Mouse (Mus musculus) CH12.LX (cell line): ENCODE measurements around the gene Sertad4. TPM values are rescaled to one million over a fixed set of nuclear protein-coding genes. Genes with fewer than 3 reads are reported as not detected.
A peak's percentile ranks its signal among the peaks of the same experiment; 100 is the strongest.

Source experiments
- DNase-seq: peaks from one replicate; pipeline ENCODE4 v3.0.0-alpha.2; 2013; ENCODE audit errors: extremely low read depth
- H3K27ac ChIP-seq: 2 replicates; pipeline ENCODE4 v1.5.1; 2012; ENCODE audit warnings: low read depth, mild to moderate bottlenecking, control low read depth, moderate library complexity; ENCODE audit not compliant: insufficient read depth
- H3K27me3 ChIP-seq: replicated peaks from 2 replicates; pipeline ENCODE3; 2012; ENCODE audit warnings: inconsistent platforms
- H3K36me3 ChIP-seq, 2 experiments: replicated peaks in 1 of 2; 2 replicates each; pipeline versions ENCODE3 to v1.6.1; 2012; ENCODE audit warnings: inconsistent platforms in 1 of 2, low read length in 1 of 2, mild to moderate bottlenecking in 1 of 2, mixed read lengths in 1 of 2, moderate library complexity in 1 of 2; ENCODE audit not compliant: control insufficient read depth in 1 of 2, insufficient read depth in 1 of 2
- H3K4me1 ChIP-seq, 2 experiments: 2 replicates each; pipeline ENCODE4 v1.6.1; 2012; ENCODE audit warnings: inconsistent platforms in 1 of 2, moderate library complexity in 1 of 2; ENCODE audit not compliant: insufficient read depth in 2 of 2, control insufficient read depth in 1 of 2
- H3K4me2 ChIP-seq: 2 replicates; pipeline ENCODE4 v1.6.1; 2012; ENCODE audit warnings: low read depth, mild to moderate bottlenecking, control low read depth; ENCODE audit not compliant: poor library complexity, insufficient read depth, severe bottlenecking
- H3K4me3 ChIP-seq, 3 experiments: fragments of 150-350 bp in 1 of 3; sonication (generic) in 1 of 3; replicated peaks in 1 of 3; 2 replicates each; pipeline versions ENCODE3 to v1.5.1; 2011 to 2012; ENCODE audit warnings: low read depth in 2 of 3, low read length in 2 of 3, mild to moderate bottlenecking in 2 of 3, moderate library complexity in 2 of 3, control low read depth in 1 of 3, improper control_type of control experiment in 1 of 3, inconsistent platforms in 1 of 3, mixed read lengths in 1 of 3; ENCODE audit not compliant: poor library complexity in 1 of 3
- H3K79me2 ChIP-seq: replicated peaks from 2 replicates; pipeline ENCODE4 v1.6.1; 2012; ENCODE audit warnings: mild to moderate bottlenecking, moderate library complexity; ENCODE audit not compliant: control insufficient read depth, poor library complexity, insufficient read depth, severe bottlenecking; ENCODE audit errors: extremely low read depth
- H3K9ac ChIP-seq: 2 replicates; pipeline ENCODE4 v1.6.1; 2012; ENCODE audit warnings: low read depth, mild to moderate bottlenecking, control low read depth, moderate library complexity; ENCODE audit not compliant: insufficient read depth
- H3K9me3 ChIP-seq: replicated peaks from 2 replicates; pipeline ENCODE3; 2012; ENCODE audit warnings: low read length, inconsistent platforms, mixed read lengths
- CTCF ChIP-seq, 2 experiments: IDR thresholded peaks in 1 of 2; conservative IDR thresholded peaks in 1 of 2; 2 replicates each; pipeline ENCODE4 v1.5.1; 2011 to 2012; ENCODE audit warnings: low read depth in 2 of 2, low read length in 2 of 2, improper control_type of control experiment in 1 of 2, inconsistent platforms in 1 of 2, mild to moderate bottlenecking in 1 of 2, moderate library complexity in 1 of 2
- EP300 ChIP-seq: IDR thresholded peaks from 2 replicates; pipeline ENCODE4 v1.6.1; 2011; ENCODE audit warnings: low read length, improper control_type of control experiment
- RAD21 ChIP-seq: IDR thresholded peaks from 2 replicates; pipeline ENCODE4 v1.6.1; 2011; ENCODE audit warnings: low read depth, mild to moderate bottlenecking, low read length, improper control_type of control experiment, moderate library complexity
- RCOR1 ChIP-seq: conservative IDR thresholded peaks from 2 replicates; pipeline ENCODE4 v1.6.1; 2012; ENCODE audit warnings: low read depth, mild to moderate bottlenecking, inconsistent platforms, low read length, improper control_type of control experiment
- SIN3A ChIP-seq: IDR thresholded peaks from 2 replicates; pipeline ENCODE4 v1.6.1; 2012; ENCODE audit warnings: low read length, improper control_type of control experiment, inconsistent platforms
- TBP ChIP-seq: conservative IDR thresholded peaks from 2 replicates; pipeline ENCODE4 v1.6.1; 2011; ENCODE audit warnings: low read depth, low read length, improper control_type of control experiment
- UBTF ChIP-seq: IDR thresholded peaks from 2 replicates; pipeline ENCODE4 v1.6.1; 2012; ENCODE audit warnings: low read depth, mild to moderate bottlenecking, inconsistent platforms, low read length, improper control_type of control experiment, moderate library complexity
- dilution Hi-C: fragments of 300-500 bp; cut with MboI; formaldehyde crosslinking; loops from 2 replicates; pipeline ENCODE4 v1.14.3; 2020; ENCODE audit warnings: low sequenced_read_pairs; ENCODE audit not compliant: extremely low pct_unique_long_range_greater_than_20kb, extremely low pct_ligation_motif_present
- in situ Hi-C: fragments of 300-500 bp; cut with MboI; formaldehyde crosslinking; loops from 3 replicates; pipeline ENCODE4 v1.14.3; 2019; ENCODE audit warnings: low sequenced_read_pairs, low pct_ligation_motif_present, low pct_unique_long_range_greater_than_20kb, mixed read lengths
- polyA plus RNA-seq: library from polyadenylated mRNA; unstranded; fragments of >175 nt; gene quantifications from 2 replicates; pipeline ENCODE4 v1.2.1, GENCODE M21; 2012; ENCODE audit warnings: low read depth; ENCODE audit not compliant: insufficient read length
- total RNA-seq, 2 experiments: library from RNA; depleted of rRNA; stranded (reverse); fragments of 300-350 nt in 1 of 2; fragments of >200 nt in 1 of 2; gene quantifications; 2 replicates each; pipeline ENCODE4 v1.2.3; 2012 to 2014

Sertad4 gene
- total and polyA plus RNA-seq, 3 experiments: 0.74 TPM; not detected in 2

DNA sequence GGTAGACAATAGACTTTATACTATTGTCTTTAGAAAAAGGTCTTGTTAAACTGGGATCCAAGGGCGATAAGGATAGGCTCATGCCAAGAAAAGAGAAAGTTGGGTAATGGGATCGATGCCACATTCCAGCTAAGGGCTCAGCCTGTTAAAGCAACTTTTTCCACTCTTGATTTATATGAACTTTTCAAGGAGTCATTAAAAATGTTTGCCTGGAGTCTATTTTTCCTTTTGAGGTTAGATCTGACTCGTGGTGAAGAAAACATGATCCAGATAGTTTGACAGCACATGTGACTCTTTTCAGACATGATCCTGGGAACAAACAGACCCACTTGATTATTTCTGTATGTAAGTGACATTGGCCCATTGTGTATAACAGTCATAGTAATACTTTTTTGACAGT lies 35.2 kb upstream of the Sertad4 start:
- in situ Hi-C loops: no loop called here
- Histone ChIP-seq H3K36me3 (no peaks in the 10 kb centered on the region), H3K4me2 (no peak overlapping the region), H3K79me2 (no peaks in the 10 kb centered on the region), H3K9me3 (no peaks in the 10 kb centered on the region), H3K4me1 (no peaks in the 10 kb centered on the region), H3K4me3 (no peak overlapping the region), H3K27ac (no peak overlapping the region), H3K9ac (no peak overlapping the region), H3K27me3 (no peaks in the 10 kb centered on the region)
- TF ChIP-seq SIN3A (no peak), RAD21 (no peak), UBTF (no peak), RCOR1 (no peak)
- dilution Hi-C loops: no loop called here
- no peak for DNase-seq

DNA sequence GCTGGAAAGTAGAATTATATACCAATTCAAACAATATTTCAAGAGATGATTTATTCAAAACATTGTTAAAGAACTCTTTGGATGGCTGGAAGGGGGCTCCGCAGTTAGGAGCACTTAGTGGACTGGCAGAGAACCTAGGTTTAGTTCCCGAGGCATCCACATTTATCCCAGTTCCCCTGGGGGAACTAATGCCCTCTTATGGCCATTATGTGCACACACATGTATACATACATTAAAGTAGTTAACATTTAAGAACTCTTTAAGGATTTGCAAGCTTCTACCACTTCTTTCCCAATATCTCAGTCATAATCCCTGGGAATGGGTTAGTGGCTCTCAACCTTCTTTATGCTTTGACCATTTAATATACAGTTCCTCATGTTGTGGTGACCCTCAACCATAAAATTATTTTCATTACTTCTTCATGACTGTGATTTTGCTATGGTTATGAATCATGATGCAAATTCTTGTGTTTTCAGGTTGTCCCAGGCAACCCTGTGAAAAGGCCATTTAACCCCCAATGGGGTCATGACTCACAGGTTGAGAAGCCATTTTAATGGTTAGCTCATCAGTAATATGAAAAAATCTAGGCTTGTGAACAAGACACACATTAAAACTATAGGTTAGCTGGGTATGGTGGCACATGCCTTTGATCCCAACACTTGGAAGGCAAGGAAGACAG lies 27.2 kb upstream of the Sertad4 start:
- in situ Hi-C loops: no loop called here
- Histone ChIP-seq H3K27me3 (no peaks in the 10 kb centered on the region), H3K27ac (no peak overlapping the region)

DNA sequence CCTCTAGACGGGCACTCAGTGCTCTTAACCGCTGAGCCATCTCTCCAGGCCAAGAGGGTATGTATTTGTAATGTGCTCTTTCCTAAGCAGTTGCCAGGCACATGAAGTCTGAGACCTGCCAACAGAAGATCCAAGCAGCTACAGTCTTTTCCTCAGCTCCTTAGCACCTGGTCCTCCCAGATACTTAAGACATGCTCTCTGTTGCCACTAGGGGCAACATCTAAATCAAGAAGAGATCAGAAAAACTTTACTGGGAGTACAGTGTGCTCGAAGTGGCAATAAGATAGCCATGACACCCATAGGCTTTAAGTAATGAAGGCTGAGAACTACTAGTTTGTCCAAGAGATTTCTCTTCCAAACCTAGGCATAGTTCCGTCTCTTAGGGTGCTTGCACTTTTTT lies 24.6 kb upstream of the Sertad4 start:
- dilution Hi-C loops: no loop called here
- Histone ChIP-seq H3K36me3 (no peaks in the 10 kb centered on the region), H3K4me3 (no peak overlapping the region), H3K4me1 (no peaks in the 10 kb centered on the region), H3K9me3 (no peaks in the 10 kb centered on the region), H3K9ac (no peak overlapping the region), H3K4me2 (no peak overlapping the region), H3K27ac (no peak overlapping the region), H3K27me3 (no peaks in the 10 kb centered on the region), H3K79me2 (no peaks in the 10 kb centered on the region)
- in situ Hi-C loops: no loop called here
- no peak for DNase-seq
- TF ChIP-seq SIN3A: no peak
- peak in 1 of 2 experiments; percentile 39; a peak in 2 of 4 replicates for TF ChIP-seq CTCF (conservative IDR thresholded peaks at IDR 0.05 in 1 of 2, IDR thresholded peaks at IDR 0.05 in 1 of 2; ENCODE audit: low read depth in 2 of 2, low read length in 2 of 2)

More for the DNA sequence above, 27.2 kb upstream of the Sertad4 start:
- Histone ChIP-seq H3K4me1 (no peaks in the 10 kb centered on the region), H3K79me2 (no peaks in the 10 kb centered on the region), H3K36me3 (no peaks in the 10 kb centered on the region), H3K9me3 (no peaks in the 10 kb centered on the region), H3K4me3 (no peak overlapping the region), H3K4me2 (no peak overlapping the region)
- no peak for DNase-seq
- dilution Hi-C loops: no loop called here
- TF ChIP-seq UBTF (no peak), TBP (no peak), CTCF (conservative IDR thresholded peaks at IDR 0.05 in 1 of 2, IDR thresholded peaks at IDR 0.05 in 1 of 2; ENCODE audit: low read depth in 2 of 2, low read length in 2 of 2) (peak in 1 of 2 experiments; percentile 28; a peak in 1 of 4 replicates), EP300 (no peak)
- TF ChIP-seq, all 38 proteins: peak for 1
- H3K9ac ChIP-seq: no peak overlapping the region
